Mouse (Mus musculus): Measurements from ENCODE around the gene Gprc5c. TPM values are rescaled to one million over a fixed set of nuclear protein-coding genes. Genes with fewer than 3 reads are reported as not detected.
"Not testable (repeated sequence)": the region's sequence is repeated elsewhere in the genome, so short reads cannot be mapped to it uniquely, and the experiment has no call there.

The Gprc5c gene
- polyA plus RNA-seq, 1 experiment from 2014 or later = 39.2 TPM

DNA sequence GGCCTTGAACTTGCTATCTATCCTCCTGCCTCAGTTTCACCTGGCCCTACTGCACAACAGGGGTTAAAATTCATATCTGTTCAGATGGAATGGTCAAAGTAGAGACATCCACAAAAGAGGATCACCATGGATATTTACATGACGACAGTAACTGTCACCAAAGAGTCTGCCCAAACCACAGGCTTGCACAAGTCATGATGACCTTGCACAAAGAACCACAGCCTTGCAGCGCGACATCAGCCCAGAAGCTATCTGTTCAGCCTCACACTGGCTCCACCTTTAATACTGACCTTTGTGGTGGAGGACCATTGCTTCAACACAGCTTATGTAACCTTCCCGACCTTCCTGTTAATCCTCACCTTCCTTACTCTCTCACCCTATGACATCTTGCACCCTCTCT, 56.6 kb downstream of the Gprc5c start:
- no peak for DNase-seq
- no peak for ATAC-seq (ENCODE audit: insufficient read depth)
- H3K36me3 ChIP-seq (ENCODE audit: insufficient read depth) = no peaks in the 10 kb centered on the region
- H3K27me3 ChIP-seq (ENCODE audit: insufficient read depth, low read length) = no peaks in the 10 kb centered on the region
- no peak overlapping the region for H3K9ac ChIP-seq
- H3K9me3 ChIP-seq (ENCODE audit: low read depth, low read length) = no peaks in the 10 kb centered on the region
- H3K27ac ChIP-seq (ENCODE audit: low read depth) = no peak overlapping the region
- no peaks in the 10 kb centered on the region for H3K4me1 ChIP-seq (ENCODE audit: insufficient read depth)
- no peak overlapping the region for H3K4me3 ChIP-seq (ENCODE audit: low read depth, low read length)
- WGBS = 72% methylated on average over 4 of the region's 4 CpGs
- no peak for TF ChIP-seq CTCF (IDR thresholded peaks at IDR 0.05; ENCODE audit: low read depth)
- no peak overlapping the region for H3K4me2 ChIP-seq

DNA sequence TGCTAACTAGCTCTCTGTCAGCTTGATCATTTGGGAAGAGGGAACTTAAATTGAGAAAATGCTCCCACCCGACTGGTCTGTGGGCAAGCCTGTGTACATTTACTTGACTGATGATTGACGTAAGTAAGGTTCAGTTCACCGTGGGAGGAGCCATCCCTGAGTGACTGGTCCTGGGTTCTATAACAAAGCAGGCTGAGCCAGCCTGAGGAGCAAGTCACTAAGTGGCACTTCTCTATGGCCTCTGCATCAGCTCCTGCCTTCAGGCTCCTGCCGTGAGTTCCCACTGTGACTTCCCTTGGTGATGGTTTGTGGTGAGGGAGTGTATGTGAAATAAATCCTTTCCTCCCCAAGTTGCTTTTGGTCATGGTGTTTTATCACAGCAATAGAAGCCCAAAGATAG, 57.1 kb downstream of the Gprc5c start:
- Histone ChIP-seq H3K4me2 (no peak overlapping the region), H3K27me3 (ENCODE audit: insufficient read depth, low read length) (no peaks in the 10 kb centered on the region), H3K27ac (ENCODE audit: low read depth) (no peak overlapping the region), H3K4me3 (ENCODE audit: low read depth, low read length) (no peak overlapping the region), H3K9me3 (ENCODE audit: low read depth, low read length) (no peaks in the 10 kb centered on the region), H3K36me3 (ENCODE audit: insufficient read depth) (no peaks in the 10 kb centered on the region), H3K9ac (no peak overlapping the region), H3K4me1 (ENCODE audit: insufficient read depth) (no peaks in the 10 kb centered on the region)
- no peak for TF ChIP-seq CTCF (IDR thresholded peaks at IDR 0.05; ENCODE audit: low read depth)
- ATAC-seq (ENCODE audit: insufficient read depth) (no peak), DNase-seq (no peak)
- 31% methylated on average over 4 of the region's 4 CpGs for WGBS

GRCm38 (mm10) chr11:114909538-114909937, 58.6 kb downstream of the Gprc5c start:
- not testable (repeated sequence) for DNase-seq; H3K9me3 ChIP-seq (ENCODE audit: low read depth, low read length); ATAC-seq (ENCODE audit: insufficient read depth); H3K9ac ChIP-seq; H3K4me3 ChIP-seq (ENCODE audit: low read depth, low read length); H3K36me3 ChIP-seq (ENCODE audit: insufficient read depth); H3K27me3 ChIP-seq (ENCODE audit: insufficient read depth, low read length); H3K4me1 ChIP-seq (ENCODE audit: insufficient read depth); H3K4me2 ChIP-seq; H3K27ac ChIP-seq (ENCODE audit: low read depth)
- peak; percentile 37 for TF ChIP-seq CTCF (IDR thresholded peaks at IDR 0.05; ENCODE audit: low read depth)
- 34% methylated on average over 3 of the region's 3 CpGs for WGBS

DNA sequence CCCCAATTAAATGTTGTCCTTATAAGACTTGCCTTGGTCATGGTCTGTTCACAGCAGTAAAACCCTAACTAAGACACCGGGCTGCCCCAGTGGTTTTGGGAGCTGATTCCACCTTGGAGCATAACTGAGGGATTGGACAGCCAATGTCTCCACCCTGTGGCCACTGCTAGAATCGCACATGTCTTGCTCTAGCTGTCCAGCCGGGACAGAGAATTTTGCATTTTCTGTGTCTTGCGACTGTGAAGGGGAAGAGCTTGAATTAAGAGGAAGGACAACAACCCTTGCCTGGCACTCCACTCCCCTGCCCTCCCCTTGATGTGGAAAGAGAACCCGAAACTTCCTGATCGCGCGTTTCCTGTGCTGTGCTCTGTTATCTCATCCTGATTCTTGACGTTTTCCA, 61.9 kb downstream of the Gprc5c start:
- WGBS = 12% methylated on average over 9 of the region's 9 CpGs
- DNase-seq (peak; percentile 91), ATAC-seq (ENCODE audit: insufficient read depth) (0 out of 2 replicates have a peak, but pooled peaks have one; percentile 17)
- Histone ChIP-seq H3K9me3 (ENCODE audit: low read depth, low read length) (no peaks in the 10 kb centered on the region), H3K27ac (ENCODE audit: low read depth) (no peak overlapping the region), H3K9ac (no peak overlapping the region), H3K4me1 (ENCODE audit: insufficient read depth) (no peaks in the 10 kb centered on the region), H3K27me3 (ENCODE audit: insufficient read depth, low read length) (no peaks in the 10 kb centered on the region), H3K4me2 (no peak overlapping the region), H3K36me3 (ENCODE audit: insufficient read depth) (no peaks in the 10 kb centered on the region), H3K4me3 (ENCODE audit: low read depth, low read length) (no peak overlapping the region)
- TF ChIP-seq CTCF (IDR thresholded peaks at IDR 0.05; ENCODE audit: low read depth) = peak; percentile 91

GRCm38 (mm10) chr11:114914978-114915377, 64.0 kb downstream of the Gprc5c start:
- peak; percentile 4 for DNase-seq
- WGBS = 27% methylated on average over 7 of the region's 7 CpGs
- Histone ChIP-seq H3K4me2 (no peak overlapping the region), H3K36me3 (ENCODE audit: insufficient read depth) (no peaks in the 10 kb centered on the region), H3K27ac (ENCODE audit: low read depth) (no peak overlapping the region), H3K9me3 (ENCODE audit: low read depth, low read length) (no peaks in the 10 kb centered on the region; the same call in 1 of the 2 replicates), H3K4me1 (ENCODE audit: insufficient read depth) (no peaks in the 10 kb centered on the region), H3K4me3 (ENCODE audit: low read depth, low read length) (no peak overlapping the region), H3K27me3 (ENCODE audit: insufficient read depth, low read length) (no peaks in the 10 kb centered on the region), H3K9ac (no peak overlapping the region)
- no peak for TF ChIP-seq CTCF (IDR thresholded peaks at IDR 0.05; ENCODE audit: low read depth)
- no peak for ATAC-seq (ENCODE audit: insufficient read depth)

DNA sequence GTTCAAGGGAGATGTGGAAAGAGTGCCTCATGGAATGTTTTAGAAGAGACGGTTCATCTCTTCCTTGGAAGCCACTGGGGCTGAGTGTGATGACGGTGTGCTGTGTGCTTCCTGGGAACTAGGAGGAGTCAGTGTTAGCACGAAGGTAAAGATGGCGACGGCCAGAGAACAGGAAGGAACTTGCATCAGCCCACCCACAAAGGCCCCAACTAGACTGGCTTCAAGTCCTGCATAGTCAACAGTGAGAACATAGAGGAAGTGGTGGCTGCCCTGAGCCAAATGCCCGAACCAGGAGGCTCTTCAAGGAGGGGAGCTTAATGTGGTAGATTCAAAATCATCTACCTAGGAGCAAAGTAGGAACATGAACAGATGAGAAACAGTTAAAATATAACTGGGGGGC, 66.2 kb downstream of the Gprc5c start:
- Histone ChIP-seq H3K27me3 (ENCODE audit: insufficient read depth, low read length) (no peaks in the 10 kb centered on the region), H3K4me1 (ENCODE audit: insufficient read depth) (no peaks in the 10 kb centered on the region), H3K36me3 (ENCODE audit: insufficient read depth) (no peaks in the 10 kb centered on the region), H3K4me3 (ENCODE audit: low read depth, low read length) (no peak overlapping the region), H3K27ac (ENCODE audit: low read depth) (no peak overlapping the region), H3K9ac (no peak overlapping the region), H3K4me2 (no peak overlapping the region), H3K9me3 (ENCODE audit: low read depth, low read length) (no peaks in the 10 kb centered on the region; the same call in 1 of the 2 replicates)
- DNase-seq (no peak), ATAC-seq (ENCODE audit: insufficient read depth) (no peak)
- no peak for TF ChIP-seq CTCF (IDR thresholded peaks at IDR 0.05; ENCODE audit: low read depth)
- 67% methylated on average over 6 of the region's 6 CpGs for WGBS

Other genes starting within 250 kb of the Gprc5c start
- gene Rpl38, start 182.6 kb upstream of the Gprc5c start, polyA plus RNA-seq (2014; fragmentation: Nextera tagmentation; extraction: Ambion mirVana) = 978 and 1,085 TPM in 2 replicates
- 12.1 and 13.1 TPM in 2 replicates for gene Ttyh2, start 175.7 kb upstream of the Gprc5c start, polyA plus RNA-seq (2014; fragmentation: Nextera tagmentation; extraction: Ambion mirVana)
- gene Dnaic2, start 123.7 kb upstream of the Gprc5c start, polyA plus RNA-seq (2014; fragmentation: Nextera tagmentation; extraction: Ambion mirVana) = 0.16 and 0.85 TPM in 2 replicates
- gene Kif19a, start 85.8 kb upstream of the Gprc5c start, polyA plus RNA-seq (2014; fragmentation: Nextera tagmentation; extraction: Ambion mirVana) = 0.29 TPM in 1 of 2 replicates, not detected in the other
- 0.65 and 1.3 TPM in 2 replicates for gene Btbd17, start 55.2 kb upstream of the Gprc5c start, polyA plus RNA-seq (2014; fragmentation: Nextera tagmentation; extraction: Ambion mirVana)
- gene Gpr142, start 52.2 kb upstream of the Gprc5c start, polyA plus RNA-seq (2014; fragmentation: Nextera tagmentation; extraction: Ambion mirVana) = 0.28 TPM in 1 of 2 replicates, not detected in the other
- gene Cd300a, start 38.9 kb downstream of the Gprc5c start, polyA plus RNA-seq (2014; fragmentation: Nextera tagmentation; extraction: Ambion mirVana) = 0.75 and 1.7 TPM in 2 replicates
- gene Cd300lb, start 83.2 kb downstream of the Gprc5c start, polyA plus RNA-seq (2014; fragmentation: Nextera tagmentation; extraction: Ambion mirVana) = 0.36 and 0.43 TPM in 2 replicates
- gene Cd300c, start 118.0 kb downstream of the Gprc5c start, polyA plus RNA-seq (2014; fragmentation: Nextera tagmentation; extraction: Ambion mirVana) = not detected in 2 replicates
- 0.11 and 0.29 TPM in 2 replicates for gene Cd300ld, start 138.8 kb downstream of the Gprc5c start, polyA plus RNA-seq (2014; fragmentation: Nextera tagmentation; extraction: Ambion mirVana)
- 2.2 and 3.2 TPM in 2 replicates for gene Cd300c2, start 150.7 kb downstream of the Gprc5c start, polyA plus RNA-seq (2014; fragmentation: Nextera tagmentation; extraction: Ambion mirVana)
- not detected in 2 replicates for gene Cd300ld2, start 165.0 kb downstream of the Gprc5c start, polyA plus RNA-seq (2014; fragmentation: Nextera tagmentation; extraction: Ambion mirVana)
- not detected in 2 replicates for gene Cd300ld4, start 175.9 kb downstream of the Gprc5c start, polyA plus RNA-seq (2014; fragmentation: Nextera tagmentation; extraction: Ambion mirVana)
- gene Cd300ld5, start 186.6 kb downstream of the Gprc5c start, polyA plus RNA-seq (2014; fragmentation: Nextera tagmentation; extraction: Ambion mirVana) = not detected in 2 replicates
- not detected in 2 replicates for gene Cd300ld3, start 197.3 kb downstream of the Gprc5c start, polyA plus RNA-seq (2014; fragmentation: Nextera tagmentation; extraction: Ambion mirVana)
- gene Cd300e, start 211.0 kb downstream of the Gprc5c start, polyA plus RNA-seq (2014; fragmentation: Nextera tagmentation; extraction: Ambion mirVana) = not detected in 2 replicates
- gene Rab37, start 240.3 kb downstream of the Gprc5c start, polyA plus RNA-seq (2014; fragmentation: Nextera tagmentation; extraction: Ambion mirVana) = 0.35 and 0.55 TPM in 2 replicates